Mouse (Mus musculus) lung, postnatal 4 days (tissue): Measurements from ENCODE around the gene Top2a.

Experiments used
- DNase-seq, 2 experiments: peaks; one replicate each; pipeline ENCODE4 v3.0.0; 2021

Gene Top2a

GRCm38 (mm10) chr11:98945605-98945977, 78.4 kb downstream of the Top2a start:
- DNase-seq, result no peak

GRCm38 (mm10) chr11:98944897-98945604, 78.9 kb downstream of the Top2a start:
- DNase-seq, result peak in 1 of 2 experiments; percentile 44

DNA sequence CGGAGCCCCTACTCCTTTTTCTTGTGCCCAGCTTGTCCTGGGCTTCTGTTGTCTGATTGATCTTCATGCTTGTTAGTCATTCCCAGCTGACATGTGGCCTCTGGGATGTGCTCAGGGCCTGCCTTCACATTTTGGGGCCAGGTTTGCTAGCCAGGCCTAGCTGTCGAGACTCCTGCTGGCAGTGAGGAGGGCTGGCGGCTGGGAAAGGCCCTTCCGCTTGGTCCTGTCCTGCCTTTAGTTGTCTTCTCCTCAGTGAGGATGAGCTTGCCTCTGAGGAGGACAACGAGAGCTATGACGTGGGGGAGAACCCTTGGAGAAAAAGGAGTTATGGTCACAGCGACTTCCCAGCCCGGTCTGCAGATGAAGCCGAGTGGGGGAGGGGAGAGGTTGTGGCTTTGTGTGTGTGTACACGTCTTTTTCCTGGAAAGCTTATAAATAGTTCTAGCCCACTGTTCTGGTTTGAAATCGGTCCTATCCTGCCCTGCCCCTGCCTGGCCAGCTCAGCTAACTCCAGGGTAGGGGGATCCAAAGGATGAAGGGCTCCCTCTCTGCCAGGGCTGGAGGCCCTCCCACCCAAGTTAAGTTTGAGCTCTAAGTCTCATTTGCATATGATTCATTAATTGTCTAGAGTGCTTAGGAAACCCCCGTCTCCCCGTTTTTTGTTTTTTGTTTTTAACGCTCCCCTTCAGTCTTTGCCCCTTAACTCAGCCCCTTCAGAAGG, 80.1 kb downstream of the Top2a start:
- peak; percentile 74 to 77 for DNase-seq
